Mouse (Mus musculus) myocyte (in vitro differentiated cells): Measurements from ENCODE around the gene Mrpl38.

Source experiments
- E2F4 ChIP-seq: IDR thresholded peaks from one replicate; pipeline ENCODE4 v1.6.1; 2011; ENCODE audit warnings: mild to moderate bottlenecking, control low read depth, moderate library complexity; ENCODE audit not compliant: insufficient read depth
- MAX ChIP-seq: IDR thresholded peaks from one replicate; pipeline ENCODE4 v1.6.1; 2011; ENCODE audit warnings: low read depth, mild to moderate bottlenecking, control low read depth
- POLR2A ChIP-seq: IDR thresholded peaks from one replicate; pipeline ENCODE4 v1.6.1; 2011; ENCODE audit warnings: low read depth, mild to moderate bottlenecking, control low read depth, moderate library complexity; ENCODE audit not compliant: insufficient read length
- TCF12 ChIP-seq: IDR thresholded peaks from one replicate; pipeline ENCODE4 v1.6.1; 2011; ENCODE audit warnings: mild to moderate bottlenecking, control low read depth; ENCODE audit not compliant: poor library complexity, insufficient read depth, severe bottlenecking

- TF ChIP-seq POLR2A, result no peak
- no peak for TF ChIP-seq E2F4
- TF ChIP-seq MAX, result no peak
- no peak for TF ChIP-seq TCF12
Measured at GRCm38 (mm10) chr11:116148761-116149221, 10.1 kb upstream of the Mrpl38 start.
